Mouse (Mus musculus): ENCODE measurements around the gene Hrc.

Hrc gene

DNA sequence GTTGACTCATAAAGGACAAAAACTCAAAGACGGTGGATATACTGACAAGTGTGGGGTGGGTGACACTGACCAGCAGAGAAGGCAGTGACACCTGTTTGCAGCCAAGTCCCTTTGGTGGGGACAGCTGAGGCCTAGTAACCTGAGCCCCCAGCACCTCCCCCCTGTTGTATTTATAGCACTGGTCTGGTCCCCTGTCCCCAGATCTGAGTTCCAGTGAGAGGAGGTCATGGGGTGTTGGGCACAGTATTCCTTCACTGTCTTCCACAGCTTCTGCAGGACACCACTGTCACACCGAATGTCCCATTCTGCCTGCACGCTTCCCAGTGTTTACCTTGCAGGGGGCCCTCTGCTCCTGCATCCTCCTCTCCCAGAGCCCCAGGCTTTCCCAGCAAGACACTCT, 485 bp upstream of the Hrc start:
- no peak for DNase-seq

DNA sequence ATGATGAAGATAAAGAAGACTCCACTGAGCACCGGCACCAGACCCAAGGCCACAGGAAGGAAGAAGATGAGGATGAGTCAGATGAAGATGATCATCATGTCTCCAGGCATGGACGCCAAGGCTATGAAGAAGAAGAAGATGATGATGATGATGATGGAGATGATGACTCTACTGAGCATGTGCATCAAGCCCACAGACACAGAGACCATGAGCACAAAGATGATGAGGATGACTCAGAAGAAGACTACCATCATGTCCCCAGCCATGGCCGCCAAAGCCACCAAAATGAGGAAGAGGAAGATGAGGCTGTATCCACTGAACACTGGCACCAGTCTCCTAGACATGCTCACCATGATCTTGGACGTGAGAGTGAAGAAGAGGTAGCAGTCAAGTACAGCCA, 1.2 kb downstream of the Hrc start:
- no peak for DNase-seq

DNA sequence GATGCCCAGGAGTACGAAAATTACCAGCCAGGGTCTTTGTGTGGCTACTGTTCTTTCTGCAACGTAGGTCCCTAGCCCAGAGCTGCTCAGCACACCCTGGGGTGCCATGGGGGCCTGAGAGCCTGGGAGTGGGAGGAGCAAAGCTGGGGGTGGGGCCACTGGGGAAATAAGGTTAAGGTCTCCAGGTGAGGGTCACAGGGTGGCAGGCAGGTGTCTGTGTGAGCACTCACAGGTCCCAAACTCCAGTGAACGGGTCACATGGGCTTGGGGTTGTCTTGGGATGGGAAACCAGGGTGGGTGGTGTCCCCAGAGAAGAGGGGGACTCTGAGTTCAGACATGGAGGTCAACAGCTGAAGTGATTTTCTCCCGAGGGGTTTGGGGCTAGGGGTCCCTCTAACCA, 2.4 kb downstream of the Hrc start:
- no peak for DNase-seq

DNA sequence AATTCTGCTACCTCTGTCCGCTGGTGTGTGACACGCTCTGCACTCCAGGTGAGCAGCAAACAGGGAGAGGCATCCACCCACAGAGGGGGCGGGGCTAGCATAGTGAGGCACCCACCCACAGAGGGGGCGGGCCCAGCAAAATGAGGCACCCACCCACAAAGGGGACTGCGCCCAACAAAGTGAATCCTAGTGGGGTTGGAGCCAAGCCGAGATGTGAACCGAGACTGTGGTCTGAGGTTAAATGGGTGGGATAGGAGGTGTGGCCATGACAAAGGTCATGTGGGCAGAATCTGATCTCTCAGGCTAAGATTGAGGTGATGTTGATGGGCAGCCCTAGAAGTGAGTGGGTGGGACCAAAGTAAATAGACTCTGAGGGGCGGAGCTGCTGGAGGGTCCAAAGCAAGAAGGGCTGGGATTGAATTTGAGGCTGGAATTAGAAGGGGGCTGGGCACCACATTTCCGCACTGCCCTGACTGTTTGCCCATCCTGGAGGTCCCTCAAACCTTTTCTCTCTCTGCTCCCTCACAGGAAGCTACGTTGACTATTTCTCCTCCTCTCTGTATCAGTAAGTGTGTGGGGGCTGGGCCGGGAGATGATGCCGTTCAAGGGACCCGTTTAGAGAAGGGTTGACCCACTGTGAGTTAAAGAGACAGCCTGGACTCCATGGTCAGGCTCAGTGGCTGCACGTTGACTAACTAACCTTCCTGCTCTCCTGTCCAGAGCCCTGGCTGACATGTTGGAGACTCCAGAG, 3.2 kb downstream of the Hrc start:
- DNase-seq, result no peak

DNA sequence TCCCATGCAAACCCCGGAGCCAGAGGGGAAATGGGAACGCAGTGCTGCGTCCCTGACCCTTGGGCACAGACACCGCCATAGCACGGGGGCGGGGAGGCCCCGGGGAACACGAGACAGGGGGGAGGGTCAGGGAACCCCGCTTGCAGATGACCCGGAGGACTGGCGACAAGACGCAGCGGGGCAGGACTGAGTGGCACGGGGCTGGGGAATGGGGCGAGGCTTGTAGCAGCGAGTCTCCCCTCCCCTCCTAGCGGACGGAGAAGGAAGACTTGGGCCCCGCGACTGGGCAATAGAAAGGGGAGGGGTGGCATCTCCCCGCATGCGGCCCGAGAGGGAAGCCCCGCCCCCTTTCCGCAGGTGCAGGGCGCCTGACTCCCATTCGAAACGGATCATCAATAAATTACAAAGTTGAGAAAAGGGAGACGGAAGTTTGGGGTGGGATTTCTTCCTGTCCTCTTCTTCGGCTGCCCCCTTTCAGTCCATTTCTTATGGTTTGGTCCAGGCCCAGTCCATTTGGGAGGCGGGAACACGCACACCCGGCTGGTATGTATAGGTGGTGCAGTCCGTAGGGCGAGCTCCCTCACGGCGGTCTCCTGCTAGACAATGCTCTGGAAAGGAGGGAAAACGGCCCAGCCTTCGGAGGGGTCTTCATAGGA, 4.4 kb downstream of the Hrc start:
- peak; percentile 78 for DNase-seq

DNA sequence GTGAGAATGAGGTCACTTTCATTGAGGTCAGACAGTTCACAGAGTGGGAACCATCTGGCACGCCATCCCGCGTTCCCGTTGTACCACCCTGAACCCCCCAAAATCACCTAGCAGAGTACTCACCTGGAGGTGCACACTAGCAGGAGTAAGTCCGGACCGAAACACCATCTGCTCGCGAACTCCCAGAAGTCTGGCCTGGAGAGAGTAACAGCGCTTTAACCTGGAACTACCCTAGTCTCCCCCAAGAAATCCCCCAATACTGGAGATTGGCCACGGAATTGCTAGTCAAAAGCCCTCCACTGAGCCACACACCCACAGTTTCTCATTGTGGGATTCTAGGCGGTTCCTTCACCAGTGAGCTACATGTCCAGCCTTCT, 5.0 kb downstream of the Hrc start:
- DNase-seq, result no peak

DNA sequence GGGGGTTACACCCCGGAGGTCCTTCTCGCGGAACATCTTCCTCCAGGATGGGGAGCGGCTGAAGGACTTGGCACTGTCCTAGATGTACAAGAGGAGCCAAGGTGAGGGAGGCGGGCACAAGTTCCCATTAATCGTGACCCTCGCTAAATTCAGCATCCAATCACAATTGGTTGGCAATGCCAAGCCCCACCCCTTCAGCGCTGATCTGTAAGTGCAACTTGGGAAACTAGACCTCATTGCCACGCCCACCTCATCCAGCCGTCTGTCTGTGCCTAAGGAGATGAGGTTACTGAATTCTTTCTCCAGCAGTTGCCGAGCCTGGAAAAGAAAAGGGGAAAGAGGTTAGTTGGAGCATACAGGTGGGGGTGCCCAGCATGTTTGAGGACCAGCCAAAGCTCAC, 5.6 kb downstream of the Hrc start:
- peak; percentile 59 for DNase-seq

DNA sequence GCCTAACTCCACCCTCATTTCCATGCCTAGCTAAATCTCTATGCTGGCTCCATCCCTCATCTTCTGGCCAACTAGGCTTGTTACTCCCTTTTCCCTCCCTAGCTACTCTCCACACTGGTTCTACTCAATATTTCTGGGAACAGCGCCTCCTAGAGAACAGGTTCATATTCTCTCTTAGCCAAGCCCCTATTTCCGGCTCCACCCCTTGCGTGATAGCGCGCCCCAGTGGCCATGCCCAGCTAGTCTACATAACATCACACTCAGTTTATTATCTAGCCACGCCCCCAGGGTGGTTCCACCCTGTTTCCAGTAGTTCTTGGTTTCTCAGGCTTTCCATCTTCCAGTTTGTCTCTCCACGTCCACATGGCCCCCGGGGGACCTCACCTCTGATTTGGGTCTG, 6.2 kb downstream of the Hrc start:
- DNase-seq, result peak; percentile 69

DNA sequence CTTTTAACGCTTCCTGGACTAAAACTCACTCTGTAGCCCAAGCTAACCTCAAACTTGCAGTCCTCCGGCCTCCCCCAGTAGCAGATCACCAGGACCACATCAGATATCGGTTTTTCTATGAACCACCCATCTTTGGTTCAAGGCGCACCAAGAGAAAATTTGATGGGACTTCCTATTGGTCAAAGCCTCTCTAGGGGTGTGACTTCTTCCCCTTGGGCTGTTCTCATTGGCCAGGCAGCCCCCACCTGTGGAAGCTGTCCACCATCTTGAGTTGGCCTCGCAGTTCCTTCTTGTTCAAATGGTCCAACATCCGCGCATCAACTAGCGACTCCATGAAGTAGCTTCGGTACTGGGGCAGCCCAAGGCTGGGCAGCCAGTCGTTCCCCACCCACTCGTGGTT, 7.0 kb downstream of the Hrc start:
- peak; percentile 35 for DNase-seq

DNA sequence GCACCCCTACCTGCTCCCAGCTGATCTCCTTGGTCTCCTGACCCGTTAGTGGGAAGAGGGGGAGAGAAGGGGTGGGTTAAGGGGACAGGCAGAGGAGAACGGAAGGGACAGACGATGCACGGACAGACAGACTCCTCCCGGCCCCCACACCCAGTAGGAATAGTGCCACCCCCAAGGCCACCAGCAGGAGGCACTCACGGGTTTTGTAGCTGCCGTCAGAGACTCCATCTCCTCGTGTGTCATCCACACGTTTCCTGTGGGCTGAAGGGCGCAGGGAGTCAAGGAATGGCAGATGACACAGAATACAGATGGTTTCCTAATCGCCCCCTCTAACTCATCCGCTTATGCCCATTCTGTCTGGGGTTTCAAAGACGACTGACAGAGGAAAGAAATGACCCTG, 8.5 kb downstream of the Hrc start:
- peak; percentile 33 for DNase-seq

DNA sequence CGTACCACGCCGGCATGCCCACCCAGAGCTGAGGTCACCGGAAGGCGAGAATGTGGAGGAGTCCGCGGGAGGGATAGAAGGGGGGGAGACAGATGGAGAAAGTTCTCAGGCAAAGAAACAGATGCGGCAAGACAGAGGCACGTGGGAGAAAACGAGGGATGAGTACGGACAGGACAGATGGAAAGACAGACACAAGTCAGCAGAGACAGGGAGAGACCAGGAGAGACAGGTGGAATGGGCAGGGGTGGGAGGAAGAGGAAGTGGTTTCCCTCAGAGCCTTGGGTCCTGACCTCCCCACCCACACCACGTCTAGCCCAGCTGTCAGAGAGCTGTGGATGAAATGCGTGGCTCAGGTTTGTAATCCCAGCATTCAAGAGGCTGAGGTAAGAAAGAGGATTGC, 11.8 kb downstream of the Hrc start:
- DNase-seq, result no peak

DNA sequence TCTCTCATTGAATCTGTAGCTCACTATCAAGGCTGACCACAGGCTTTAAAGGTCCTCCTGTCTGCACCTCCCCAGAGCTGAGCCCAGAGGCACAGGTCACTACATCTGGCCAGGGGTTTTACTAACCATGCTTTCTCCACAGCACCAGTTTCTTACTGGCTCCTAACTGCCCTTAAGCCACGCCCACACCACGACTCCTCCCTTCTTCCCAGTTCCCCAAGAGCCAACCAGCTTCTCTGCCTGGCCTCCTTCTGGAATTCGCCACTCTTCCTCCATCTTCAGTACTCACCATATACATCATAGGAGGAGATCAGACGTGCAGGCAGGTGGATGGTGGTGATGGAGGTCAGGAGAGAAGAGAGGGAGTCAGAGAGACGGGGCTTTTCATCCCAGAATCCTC, 18.0 kb downstream of the Hrc start:
- DNase-seq, result no peak

DNA sequence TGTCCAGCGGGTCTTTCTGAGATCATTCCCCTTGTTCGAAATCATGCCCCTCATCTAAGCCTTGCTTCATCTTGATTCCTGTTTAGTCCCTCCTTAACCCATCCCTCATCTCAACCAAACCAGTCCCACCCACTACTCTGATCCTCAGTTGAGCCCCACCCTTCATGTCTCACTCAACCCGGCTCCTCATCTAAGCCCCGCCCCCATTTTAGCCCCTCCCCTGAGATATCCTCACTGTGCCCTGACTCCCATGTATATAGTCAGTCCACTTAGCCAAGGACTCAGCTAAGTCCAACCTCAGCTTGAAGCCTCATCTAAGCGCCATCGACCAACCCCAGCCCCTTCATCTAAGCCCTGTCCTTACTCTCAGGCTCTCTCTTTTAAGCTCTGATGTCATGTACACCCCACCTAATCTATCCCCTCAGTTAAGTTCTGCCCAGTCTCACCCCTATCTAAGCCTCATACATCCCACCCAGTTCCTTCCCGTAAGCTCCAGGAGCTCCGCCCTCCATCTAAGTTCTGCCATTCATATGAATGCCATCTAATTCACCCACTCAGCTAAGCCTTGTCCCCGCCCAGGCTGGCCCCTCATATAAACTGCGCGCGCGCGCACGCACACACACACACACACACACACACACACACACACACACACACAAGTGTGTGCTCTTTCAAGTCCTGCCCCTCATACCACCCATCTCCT, 20.4 kb downstream of the Hrc start:
- DNase-seq, result no peak

DNA sequence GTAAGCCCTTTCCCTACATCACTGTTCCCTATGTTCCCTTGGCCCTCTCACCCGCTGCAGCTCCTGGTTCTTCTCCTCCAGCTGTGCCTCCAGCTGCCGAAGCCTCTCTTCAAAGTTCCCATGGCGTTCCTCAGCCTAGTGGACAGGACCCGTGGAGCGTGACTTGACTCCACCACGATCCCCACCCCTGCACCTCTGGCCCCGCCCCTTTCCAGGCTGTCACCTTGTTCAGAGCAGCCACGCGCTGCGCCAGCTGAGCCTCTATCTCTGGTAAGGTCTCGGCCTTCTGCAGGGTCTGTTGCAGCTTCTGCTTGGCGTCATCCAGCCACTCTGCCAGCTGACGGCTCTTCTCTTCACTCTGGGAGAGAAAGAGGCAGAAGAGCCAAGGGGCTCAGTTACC, 21.0 kb downstream of the Hrc start:
- DNase-seq, result peak; percentile 22

DNA sequence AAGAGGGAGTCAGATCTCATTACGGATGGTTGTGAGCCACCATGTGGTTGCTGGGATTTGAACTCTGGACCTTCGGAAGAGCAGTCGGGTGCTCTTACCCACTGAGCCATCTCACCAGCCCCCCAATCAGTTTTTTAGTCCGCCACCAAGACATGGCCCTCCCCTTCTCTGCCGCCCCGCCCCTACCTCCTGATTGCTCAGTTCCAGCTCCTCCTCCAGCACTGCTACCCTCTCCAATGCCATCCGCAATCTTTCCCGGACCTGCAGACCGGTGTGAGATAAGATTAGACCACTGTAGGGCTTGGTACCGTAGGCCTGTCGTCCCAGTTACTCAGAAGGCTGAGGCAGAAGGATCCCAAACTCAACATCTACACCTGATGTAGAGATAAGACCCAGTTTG, 24.0 kb downstream of the Hrc start:
- DNase-seq, result peak; percentile 19

DNA sequence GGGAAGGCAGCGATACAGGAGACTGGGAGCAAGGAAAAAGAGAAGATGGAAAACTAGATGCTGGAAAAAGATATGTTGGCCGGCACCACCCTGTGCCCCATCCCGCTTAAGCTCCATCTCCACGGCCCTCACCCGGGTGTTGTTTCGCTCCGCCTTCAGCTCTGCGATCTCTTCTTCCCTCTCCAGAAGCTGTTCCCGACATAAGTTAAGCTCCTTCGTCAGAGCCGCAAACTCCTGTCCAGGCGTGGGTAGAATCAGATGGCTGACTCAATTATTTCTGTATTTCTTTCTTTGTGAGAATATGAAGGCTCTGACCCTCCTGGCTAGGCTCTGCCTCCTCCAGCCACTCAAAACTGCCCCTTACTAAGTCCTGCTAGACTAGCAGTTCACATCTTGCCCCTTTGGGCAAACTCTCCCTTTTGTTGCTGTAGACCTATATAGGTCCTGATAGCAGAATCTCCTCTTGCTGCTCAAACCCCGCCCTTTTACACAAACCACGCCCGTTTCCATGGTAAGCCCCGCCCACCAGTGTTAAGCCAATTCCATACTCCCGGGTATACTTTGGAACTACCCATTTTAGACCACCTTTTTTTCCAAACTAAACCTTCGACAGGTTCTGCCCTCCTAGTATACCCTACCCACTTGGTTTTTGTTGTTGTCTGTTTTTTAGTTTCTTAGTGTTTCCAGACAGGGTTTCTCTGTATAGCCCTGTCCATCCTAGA, 25.5 kb downstream of the Hrc start:
- DNase-seq, result peak; percentile 59

DNA sequence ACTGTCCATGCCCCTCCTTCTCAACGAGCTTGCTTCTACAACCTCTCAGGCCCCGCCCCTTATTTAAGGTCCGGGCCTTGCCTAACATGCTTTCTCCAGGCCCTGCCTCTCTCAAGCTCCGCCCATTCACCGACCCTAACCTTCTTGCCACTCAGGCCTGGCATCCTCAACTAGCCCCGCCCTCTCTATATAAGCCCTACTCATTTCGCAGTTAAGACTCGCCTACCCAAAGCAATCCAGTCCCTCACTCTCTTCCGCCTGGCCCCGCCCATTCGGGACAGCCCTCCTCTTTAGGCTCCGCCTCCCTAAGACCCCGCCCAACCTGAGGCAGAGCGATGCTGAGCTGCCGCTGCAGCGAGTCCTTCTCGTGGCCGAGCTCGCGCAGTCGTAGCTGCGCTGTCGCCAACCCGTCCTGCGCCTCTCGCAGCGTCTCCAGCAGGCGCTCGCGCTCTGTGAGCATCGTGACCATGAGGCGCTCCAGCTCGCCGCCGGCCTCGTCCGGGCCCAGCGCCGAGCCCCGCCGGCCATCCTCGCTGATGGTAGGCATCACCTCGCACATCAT, 26.2 kb downstream of the Hrc start:
- DNase-seq, result peak; percentile 94

DNA sequence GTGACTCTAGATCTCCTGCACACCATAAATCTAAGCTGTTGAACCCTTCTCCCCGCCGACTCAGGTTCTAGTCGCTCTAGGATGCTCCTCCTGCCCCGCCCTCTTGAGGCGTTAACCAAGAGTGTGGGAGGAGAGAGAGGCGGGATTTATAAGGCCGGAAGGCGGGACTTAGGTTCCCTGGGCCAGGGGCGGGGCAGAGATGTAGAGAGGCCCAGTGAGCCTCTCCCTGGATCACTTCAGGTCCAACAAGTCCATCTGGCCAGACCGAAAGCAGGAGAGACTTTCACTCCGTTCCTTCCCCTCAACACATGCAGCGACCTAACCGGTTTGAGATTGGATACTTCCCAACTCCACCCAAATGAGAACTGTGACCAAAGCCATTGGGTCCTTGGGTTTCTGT, 27.7 kb downstream of the Hrc start:
- DNase-seq, result peak; percentile 88

DNA sequence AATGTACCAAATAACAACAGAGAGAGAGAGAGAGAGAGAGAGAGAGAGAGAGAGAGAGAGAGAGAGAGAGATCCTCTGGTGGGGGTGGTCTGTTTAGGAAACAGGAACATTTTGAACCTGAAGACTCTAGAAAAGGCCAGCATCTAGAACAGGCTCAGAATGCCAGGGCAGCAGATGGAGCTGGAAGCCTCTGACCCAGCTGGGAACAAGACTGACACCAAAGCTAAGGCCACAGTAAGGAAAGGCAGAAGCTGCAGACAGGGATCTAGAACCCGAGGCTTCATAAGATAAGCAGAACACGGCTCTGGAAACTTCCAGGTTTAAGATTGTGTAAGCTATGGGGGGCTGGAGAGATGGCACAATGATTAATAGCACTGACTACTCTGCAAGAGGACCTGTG, 28.9 kb downstream of the Hrc start:
- peak; percentile 43 for DNase-seq

DNA sequence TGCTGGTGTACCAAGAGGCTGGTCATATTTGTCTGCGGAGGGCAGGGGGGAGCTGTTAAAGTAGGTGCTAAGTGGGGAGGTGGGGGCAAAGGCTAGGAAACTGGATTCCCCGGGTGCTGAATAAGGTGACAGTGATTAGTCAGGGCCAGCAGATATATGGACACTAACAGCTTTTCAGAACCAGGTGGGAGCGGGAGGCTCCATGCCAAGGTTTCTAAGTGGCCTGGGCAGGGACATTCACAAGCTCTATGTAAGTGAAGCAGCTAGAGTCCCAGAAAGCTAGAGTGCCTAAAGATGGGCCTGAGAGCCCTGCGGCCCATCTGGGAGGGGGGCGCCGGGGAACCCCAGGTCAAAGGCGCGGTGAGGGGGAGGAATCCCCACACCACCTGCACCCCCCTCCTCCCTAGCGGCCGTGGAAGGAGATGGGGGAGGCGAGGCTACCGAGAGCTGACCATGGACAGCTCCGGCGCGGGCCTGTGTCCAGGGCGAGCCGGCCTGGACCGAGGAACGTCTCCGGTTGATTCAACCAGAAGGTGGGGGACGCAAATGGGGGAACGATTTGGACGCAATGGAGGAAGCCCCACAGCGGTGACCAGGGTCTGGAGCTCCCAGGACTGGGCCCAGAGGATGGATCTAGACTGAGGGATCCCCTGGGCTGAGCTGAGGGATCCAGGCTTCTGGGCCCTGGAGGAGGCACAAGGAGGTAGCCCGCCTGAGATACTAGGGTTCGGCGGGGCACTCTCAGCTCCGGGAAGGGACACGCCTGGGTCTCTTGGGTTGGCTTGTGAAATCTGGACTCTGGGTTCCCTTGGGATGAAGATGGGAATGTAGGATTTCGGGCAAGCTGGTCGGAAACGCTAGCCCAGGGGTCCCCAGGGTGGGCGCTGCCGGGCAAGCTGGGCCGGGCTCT, 30.9 kb downstream of the Hrc start:
- DNase-seq, result peak; percentile 80

DNA sequence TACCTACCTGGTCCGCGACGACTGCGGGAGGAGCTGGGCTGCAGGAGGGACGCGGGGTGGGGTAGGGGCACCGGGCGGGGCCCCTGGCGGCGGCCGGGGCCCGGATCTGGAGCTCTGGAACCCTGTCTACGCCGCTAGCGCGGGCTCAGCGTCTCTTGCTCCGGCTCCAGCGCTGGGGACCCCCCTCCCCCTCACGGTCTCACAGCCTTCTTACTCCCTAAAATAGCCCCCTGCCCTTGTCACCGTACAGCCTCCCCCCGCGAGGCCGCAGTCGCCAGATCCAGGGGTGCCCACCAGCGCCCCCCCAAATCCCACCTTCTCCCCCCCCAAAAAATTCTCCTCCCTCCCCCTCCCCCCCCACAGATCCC, 31.5 kb downstream of the Hrc start, which contains the start of gene Ppfia3:
Ppfia3 (minus strand) TSS at position 368 of the 368 bp plus-strand sequence.
- no peak for DNase-seq
